Mouse (Mus musculus) regulatory T cell (primary cell): ENCODE data around the gene Ccdc74a.
"Not testable (repeated sequence)": the region's sequence is repeated elsewhere in the genome, so short reads cannot be mapped to it uniquely, and the experiment has no call there.

Experiments used
- in situ Hi-C: fragments of 300-600 bp; cut with MboI, MseI; formaldehyde crosslinking; loops from one replicate; pipeline ENCODE4 v1.15.1; 2025; ENCODE audit warnings: high pct_unique_total_duplicates

The Ccdc74a gene

DNA sequence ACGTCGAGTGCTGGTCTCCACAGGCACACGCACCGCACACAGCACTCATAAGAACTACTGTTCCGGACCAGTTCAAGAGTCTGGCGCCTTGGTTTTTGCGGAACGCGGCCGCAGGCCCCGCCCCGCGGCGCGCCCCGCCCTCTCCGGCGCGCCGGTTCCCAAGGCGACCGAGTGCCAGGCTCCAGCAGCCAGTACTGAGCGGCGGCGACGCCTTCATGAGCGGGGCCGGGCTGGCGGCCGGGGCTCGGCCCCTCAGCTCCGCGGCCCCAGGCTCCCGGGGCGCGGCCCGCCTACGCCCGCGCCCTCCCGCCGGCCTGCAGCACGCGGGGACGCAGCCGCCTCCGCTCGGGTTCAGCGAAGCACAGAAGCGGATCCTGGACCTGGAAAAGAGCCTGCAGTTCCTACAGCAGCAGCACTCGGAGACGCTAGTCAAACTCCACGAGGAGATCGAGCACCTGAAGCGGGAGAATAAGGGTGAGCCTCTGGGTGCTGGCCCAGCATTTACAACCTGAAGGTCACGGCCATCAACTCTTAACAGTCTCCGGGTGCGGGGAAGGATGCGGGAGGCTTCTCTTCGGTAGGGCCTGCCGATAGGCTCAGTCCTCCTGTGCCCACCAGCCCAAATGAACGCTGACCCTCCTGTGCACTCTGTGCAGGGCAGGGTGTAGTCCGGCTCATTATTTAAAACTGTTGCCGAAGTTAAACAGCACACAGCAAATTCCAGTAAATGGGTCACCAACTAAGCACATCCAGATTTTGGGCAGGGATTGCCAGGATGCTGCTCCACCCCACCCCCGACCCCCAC is at the start of gene Ccdc74a:
TSS of gene Ccdc74a (plus strand) at position 161 of the 805 bp plus-strand sequence.
- in situ Hi-C loops: no loop called here

GRCm38 (mm10) chr16:17600944-17601562 is 45.2 kb upstream of the Ccdc74a start:
- in situ Hi-C loops: no loop called here

DNA sequence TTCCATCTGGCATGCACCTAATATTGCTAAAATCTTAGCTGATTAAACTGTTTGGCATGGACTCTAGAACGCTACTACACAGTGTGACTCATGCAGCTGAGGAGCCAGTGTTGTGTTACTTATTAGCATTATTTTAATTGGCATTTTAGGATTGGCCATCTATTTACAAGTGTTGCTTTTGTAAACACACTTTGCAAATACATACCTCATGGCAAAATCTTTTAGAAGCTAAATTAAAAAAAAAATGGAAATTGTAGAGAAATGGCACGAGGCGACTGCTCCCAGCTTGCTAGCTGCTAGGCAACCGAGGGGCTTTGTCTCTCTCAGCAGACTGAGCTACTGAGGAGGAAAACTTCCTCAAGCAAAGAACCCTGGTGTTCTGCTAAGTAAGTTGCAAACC is 41.3 kb upstream of the Ccdc74a start:
- in situ Hi-C loops: no loop called here

DNA sequence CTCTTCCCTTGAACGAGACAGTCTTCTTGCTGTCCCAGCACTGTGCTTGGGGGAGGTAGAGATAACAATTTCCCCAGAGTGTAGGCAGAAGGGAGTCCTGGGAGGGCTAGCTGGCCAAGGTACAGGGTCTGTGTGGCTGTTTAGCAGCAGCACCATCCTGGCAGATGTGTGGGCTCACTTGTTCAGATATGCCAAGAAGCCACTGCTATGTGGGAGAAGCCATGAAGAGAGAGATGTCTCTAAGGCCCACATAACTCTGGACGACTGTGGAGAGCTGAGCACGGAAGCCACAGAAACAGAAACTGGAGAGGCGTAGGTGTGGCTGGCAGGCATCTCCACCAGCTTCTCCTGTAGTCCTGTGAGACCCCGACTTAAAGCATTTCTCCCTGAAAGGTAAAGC is 40.6 kb upstream of the Ccdc74a start:
- in situ Hi-C loops: no loop called here

DNA sequence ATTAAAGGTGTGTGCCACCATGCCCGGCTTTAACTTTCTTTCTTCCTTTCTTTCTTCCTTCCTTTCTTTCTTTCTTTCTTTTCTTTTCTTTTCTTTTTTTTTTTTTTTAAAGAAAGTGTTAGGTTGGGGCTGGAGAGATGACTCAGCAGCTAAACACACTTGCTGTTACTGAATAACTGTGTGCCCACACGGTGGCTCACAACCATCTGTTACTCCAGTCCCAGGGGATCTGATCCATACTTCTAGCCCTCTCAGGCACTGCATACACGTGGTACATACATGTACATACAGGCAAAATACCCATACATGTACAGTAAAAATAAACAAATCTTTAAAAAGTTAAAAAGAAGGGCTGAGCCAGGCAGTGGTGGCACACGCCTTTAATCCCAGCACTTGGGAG is 34.9 kb upstream of the Ccdc74a start:
- in situ Hi-C loops: no loop called here

GRCm38 (mm10) chr16:17614740-17615139 is 31.5 kb upstream of the Ccdc74a start:
- in situ Hi-C loops: not testable (repeated sequence)

- in situ Hi-C loops: no loop called here
These were observed 30.1 kb upstream of the Ccdc74a start for GRCm38 (mm10) chr16:17616212-17616611.

DNA sequence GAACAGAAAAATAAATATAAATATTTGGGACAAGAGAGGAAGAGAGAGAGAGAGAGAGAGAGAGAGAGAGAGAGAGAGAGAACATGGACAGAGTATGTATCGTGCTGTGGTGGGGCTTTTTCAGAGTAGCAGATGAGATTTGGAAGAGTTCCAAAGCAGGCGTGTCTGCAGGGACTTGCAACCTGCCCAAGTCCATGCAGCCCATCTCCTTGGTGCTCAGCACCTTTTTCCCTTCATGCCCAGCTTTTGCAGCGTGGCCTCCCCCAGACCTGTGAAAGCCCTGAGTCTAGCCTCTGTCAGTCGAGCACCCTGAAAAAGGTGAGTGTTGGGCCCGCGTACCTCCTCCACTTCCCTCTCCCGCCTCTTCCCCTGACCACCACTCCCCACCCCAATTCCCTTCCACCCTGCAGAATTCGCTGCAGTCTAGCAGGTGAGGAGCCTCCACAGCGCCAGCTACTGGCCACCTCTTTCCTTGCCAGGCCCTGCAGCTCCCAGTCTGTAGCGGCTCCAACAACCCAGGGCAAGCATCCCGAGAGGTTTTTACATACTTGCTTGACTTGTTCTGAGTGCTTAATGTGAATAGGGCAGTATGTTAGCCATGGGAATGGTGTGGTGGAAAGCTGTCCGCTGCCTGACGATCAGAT is 28.2 kb upstream of the Ccdc74a start:
- in situ Hi-C loops: no loop called here

GRCm38 (mm10) chr16:17619198-17620105 is 26.8 kb upstream of the Ccdc74a start, which contains the start of gene Smpd4:
TSS of gene Smpd4 (plus strand) at chr16:17619354.
- in situ Hi-C loops: loop anchor here (5.0 kb wide), 1 partner anchor 217 kb away; no protein-coding TSS in a partner anchor

GRCm38 (mm10) chr16:17621936-17622335 is 24.3 kb upstream of the Ccdc74a start:
- in situ Hi-C loops: loop anchor here (5.0 kb wide), 1 partner anchor 220 kb away; no protein-coding TSS in a partner anchor

DNA sequence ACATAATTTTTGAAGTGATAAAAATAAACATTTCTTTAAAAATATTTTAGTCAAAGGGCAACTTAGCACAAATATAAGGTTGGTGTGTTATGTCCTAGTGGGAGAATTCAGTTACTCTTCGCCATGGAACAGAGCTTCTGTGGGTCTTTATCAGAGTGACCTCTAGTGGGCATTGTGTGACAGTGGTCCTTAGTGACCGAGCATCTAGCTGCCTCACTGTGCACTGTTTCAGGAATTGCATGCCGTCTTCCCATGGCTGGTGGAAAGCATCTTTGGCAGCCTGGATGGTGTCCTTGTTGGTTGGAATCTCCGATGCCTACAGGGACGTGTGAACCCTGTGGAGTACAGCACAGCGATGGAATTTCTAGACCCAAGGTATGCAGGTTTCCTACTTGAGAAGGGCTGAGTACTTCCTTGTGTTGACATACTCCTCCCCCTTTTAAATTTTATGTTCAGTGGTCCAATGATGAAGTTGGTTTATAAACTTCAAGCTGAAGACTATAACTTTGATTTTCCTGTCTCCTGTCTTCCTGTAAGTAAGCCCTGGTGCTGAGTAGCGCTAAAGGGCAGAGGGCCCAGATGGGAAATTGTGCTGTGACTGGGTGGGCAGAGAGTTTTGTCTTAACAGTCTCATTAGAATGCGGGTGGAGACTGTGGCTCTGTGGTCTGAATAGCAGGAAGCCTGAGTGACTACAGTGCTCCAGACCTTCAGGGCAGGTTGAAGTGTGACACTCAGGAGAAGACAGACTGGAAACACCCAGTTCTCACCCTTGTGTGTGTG is 20.6 kb upstream of the Ccdc74a start:
- in situ Hi-C loops: no loop called here

- in situ Hi-C loops: no loop called here
These were observed 20.1 kb upstream of the Ccdc74a start for GRCm38 (mm10) chr16:17626269-17626555.

- in situ Hi-C loops: no loop called here
These were observed 13.7 kb upstream of the Ccdc74a start for GRCm38 (mm10) chr16:17632580-17632979.

DNA sequence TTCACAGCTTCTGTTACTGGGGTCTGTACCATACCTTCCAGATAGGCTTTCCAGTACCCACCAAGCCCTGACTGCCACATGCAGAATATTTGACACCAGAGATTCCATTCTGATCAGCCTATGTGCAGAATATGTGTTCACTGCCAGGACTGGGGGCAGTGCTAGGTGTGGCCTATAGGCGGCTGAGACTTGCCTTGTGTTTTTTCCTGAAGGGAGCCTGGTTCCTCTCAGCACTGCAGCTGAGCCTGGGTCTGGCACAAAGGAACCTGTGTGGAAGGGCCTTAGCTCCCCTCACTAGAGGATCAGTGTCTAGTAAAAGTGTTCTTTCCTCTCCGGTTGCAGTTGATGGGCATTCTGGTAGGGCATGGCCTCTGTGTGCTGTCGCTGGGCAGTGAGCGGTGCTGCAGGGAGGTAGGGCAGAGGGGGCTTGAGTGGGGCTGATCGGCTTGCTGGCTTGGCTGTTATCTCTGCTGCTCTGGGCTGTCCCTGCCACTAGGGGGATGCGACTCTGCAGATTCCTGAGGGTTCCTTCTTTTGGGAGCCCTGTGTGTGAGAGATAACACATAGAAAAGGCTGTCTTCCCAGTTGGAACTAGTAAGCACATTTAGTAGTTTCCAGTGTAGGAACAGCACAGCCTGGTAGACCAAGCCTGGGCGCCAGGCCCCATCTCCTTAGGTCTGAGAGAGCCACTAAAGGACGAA is 12.6 kb upstream of the Ccdc74a start:
- in situ Hi-C loops: no loop called here

- in situ Hi-C loops: no loop called here
These were observed 9.4 kb upstream of the Ccdc74a start for GRCm38 (mm10) chr16:17636904-17637303.

GRCm38 (mm10) chr16:17637610-17638009 is 8.7 kb upstream of the Ccdc74a start:
- in situ Hi-C loops: no loop called here

- in situ Hi-C loops: no loop called here
These were observed 8.1 kb upstream of the Ccdc74a start for GRCm38 (mm10) chr16:17638036-17638628.

GRCm38 (mm10) chr16:17639081-17639480 is 7.2 kb upstream of the Ccdc74a start:
- in situ Hi-C loops: no loop called here

DNA sequence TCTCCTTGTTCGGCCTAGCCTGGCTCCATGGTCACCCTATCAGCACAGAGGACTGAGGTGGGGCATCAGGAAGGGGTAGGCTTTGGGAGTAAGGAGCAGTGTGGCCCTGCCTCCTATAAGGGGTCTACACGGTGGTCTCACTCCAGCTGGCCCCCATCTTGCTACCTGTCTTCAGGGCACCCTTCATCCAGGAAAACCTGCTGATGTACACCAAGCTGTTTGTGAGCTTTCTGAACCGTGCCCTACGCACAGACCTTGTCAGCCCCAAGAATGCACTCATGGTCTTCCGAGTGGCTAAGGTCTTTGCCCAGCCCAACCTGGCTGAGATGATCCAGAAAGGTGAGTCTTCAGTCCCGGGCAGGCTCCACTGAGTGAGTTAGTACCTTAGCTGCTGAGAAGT is 6.3 kb upstream of the Ccdc74a start:
- in situ Hi-C loops: no loop called here

- in situ Hi-C loops: no loop called here
These were observed 5.6 kb upstream of the Ccdc74a start for GRCm38 (mm10) chr16:17640706-17641105.
